Mouse (Mus musculus): ENCODE data around the gene Nedd4.

Gene Nedd4

GRCm38 (mm10) chr9:72683268-72683667 lies 21.1 kb downstream of the Nedd4 start:
- DNase-seq: no peak

- no peak for DNase-seq
Measured at GRCm38 (mm10) chr9:72685231-72685630, 23.1 kb downstream of the Nedd4 start.

- no peak for DNase-seq
Measured at GRCm38 (mm10) chr9:72686506-72686905, 24.4 kb downstream of the Nedd4 start.

- no peak for DNase-seq
Measured at GRCm38 (mm10) chr9:72689522-72689921, 27.4 kb downstream of the Nedd4 start.

GRCm38 (mm10) chr9:72690811-72691210 lies 28.7 kb downstream of the Nedd4 start:
- no peak for DNase-seq

GRCm38 (mm10) chr9:72691942-72692341 lies 29.8 kb downstream of the Nedd4 start:
- no peak for DNase-seq

- peak; percentile 38 for DNase-seq
Measured at GRCm38 (mm10) chr9:72693081-72693696, 31.0 kb downstream of the Nedd4 start.

- DNase-seq: no peak
Measured at GRCm38 (mm10) chr9:72693861-72694260, 31.7 kb downstream of the Nedd4 start.

- DNase-seq: no peak
Measured at GRCm38 (mm10) chr9:72696508-72696907, 34.4 kb downstream of the Nedd4 start.

GRCm38 (mm10) chr9:72697779-72698178 lies 35.6 kb downstream of the Nedd4 start:
- DNase-seq: no peak

GRCm38 (mm10) chr9:72699702-72700101 lies 37.6 kb downstream of the Nedd4 start:
- no peak for DNase-seq

- no peak for DNase-seq
Measured at GRCm38 (mm10) chr9:72701441-72701840, 39.3 kb downstream of the Nedd4 start.

GRCm38 (mm10) chr9:72702075-72702474 lies 39.9 kb downstream of the Nedd4 start:
- no peak for DNase-seq

- no peak for DNase-seq
Measured at GRCm38 (mm10) chr9:72703142-72703541, 41.0 kb downstream of the Nedd4 start.

GRCm38 (mm10) chr9:72703754-72704153 lies 41.6 kb downstream of the Nedd4 start:
- no peak for DNase-seq

GRCm38 (mm10) chr9:72705270-72705669 lies 43.1 kb downstream of the Nedd4 start:
- no peak for DNase-seq

GRCm38 (mm10) chr9:72707999-72708398 lies 45.9 kb downstream of the Nedd4 start:
- DNase-seq: no peak

GRCm38 (mm10) chr9:72708690-72709089 lies 46.5 kb downstream of the Nedd4 start:
- DNase-seq: no peak

- no peak for DNase-seq
Measured at GRCm38 (mm10) chr9:72710060-72710459, 47.9 kb downstream of the Nedd4 start.

- no peak for DNase-seq
Measured at GRCm38 (mm10) chr9:72714945-72715344, 52.8 kb downstream of the Nedd4 start.

GRCm38 (mm10) chr9:72716200-72716599 lies 54.1 kb downstream of the Nedd4 start:
- no peak for DNase-seq

GRCm38 (mm10) chr9:72719143-72719542 lies 57.0 kb downstream of the Nedd4 start:
- DNase-seq: no peak

- no peak for DNase-seq
Measured at GRCm38 (mm10) chr9:72721221-72721620, 59.1 kb downstream of the Nedd4 start.

GRCm38 (mm10) chr9:72722622-72723021 lies 60.5 kb downstream of the Nedd4 start:
- no peak for DNase-seq

- DNase-seq: no peak
Measured at GRCm38 (mm10) chr9:72724491-72725221, 62.5 kb downstream of the Nedd4 start.

Measured in right cerebral cortex, postnatal 25 days (tissue).